Mouse (Mus musculus) midbrain, postnatal 0 days (tissue): Measurements from ENCODE around the gene E2f1. TPM values are rescaled to one million over a fixed set of nuclear protein-coding genes. Genes with fewer than 3 reads are reported as not detected.
A peak's percentile ranks its signal among the peaks of the same experiment; 100 is the strongest.

ENCODE experiments used
- ATAC-seq: fragments of 200-750 bp; cut with Nextera tagmentation; 2 replicates; pipeline ENCODE4 v1.8.0; 2017; ENCODE audit warnings: moderate number of reproducible peaks, mild to moderate bottlenecking, moderate TSS enrichment, moderate library complexity; ENCODE audit not compliant: low FRiP score
- DNase-seq: peaks from one replicate; pipeline ENCODE4 v3.0.0-alpha.2; 2015; ENCODE audit warnings: low spot score
- H3K27ac ChIP-seq: fragments of 300-500 bp; sonication (generic); 2 replicates; pipeline ENCODE4 v1.5.1; 2014; ENCODE audit warnings: low read depth, mild to moderate bottlenecking, low read length, mixed read lengths
- H3K27me3 ChIP-seq: fragments of 300-500 bp; sonication (generic); 2 replicates; pipeline ENCODE4 v1.6.1; 2014; ENCODE audit warnings: low read length, control low read depth, mixed read lengths; ENCODE audit not compliant: insufficient read depth
- H3K36me3 ChIP-seq: fragments of 300-500 bp; sonication (generic); 2 replicates; pipeline ENCODE4 v1.6.1; 2014; ENCODE audit warnings: low read length, control low read depth, mixed read lengths; ENCODE audit not compliant: insufficient read depth
- H3K4me1 ChIP-seq: fragments of 300-500 bp; sonication (generic); 2 replicates; pipeline ENCODE4 v1.6.1; 2014; ENCODE audit warnings: mild to moderate bottlenecking, control low read depth, antibody characterized with exemption, low read length, mixed read lengths; ENCODE audit not compliant: insufficient read depth
- H3K4me2 ChIP-seq: fragments of 300-500 bp; sonication (generic); 2 replicates; pipeline ENCODE4 v1.6.1; 2014; ENCODE audit warnings: low read depth, mild to moderate bottlenecking, low read length, mixed read lengths; ENCODE audit not compliant: poor library complexity, severe bottlenecking
- H3K4me3 ChIP-seq: fragments of 300-500 bp; sonication (generic); 2 replicates; pipeline ENCODE4 v1.5.1; 2014; ENCODE audit warnings: low read depth, mild to moderate bottlenecking, low read length, moderate library complexity
- H3K9ac ChIP-seq: fragments of 300-500 bp; sonication (generic); replicated peaks from 2 replicates; pipeline ENCODE4 v1.6.1; 2014; ENCODE audit warnings: mild to moderate bottlenecking, low read length, moderate library complexity, mixed read lengths; ENCODE audit not compliant: poor library complexity, severe bottlenecking
- H3K9me3 ChIP-seq: fragments of 300-500 bp; sonication (generic); 2 replicates; pipeline ENCODE4 v1.6.1; 2016; ENCODE audit warnings: low read length, control low read depth
- CTCF ChIP-seq: IDR thresholded peaks from 2 replicates; pipeline ENCODE4 v1.5.1; 2016; ENCODE audit warnings: antibody characterized with exemption, mild to moderate bottlenecking
- WGBS: fragments of 180-500 bp; shearing (Covaris S2); extraction: QIAGEN DNeasy Blood & Tissue Kit; methylation state at CpG from one replicate; pipeline ENCODE4 v1.1.7; 2014; 5-methylcytosine and 5-hydroxymethylcytosine counted together
- polyA plus RNA-seq: library from polyadenylated mRNA; unstranded; fragments of >200 nt; fragmentation: Nextera tagmentation; extraction: Ambion mirVana; gene quantifications from 2 replicates; pipeline ENCODE4 v1.2.1, GENCODE M21; 2015
- total RNA-seq: library from RNA; depleted of rRNA; stranded (reverse); fragments of >200 nt; gene quantifications from 2 replicates; pipeline ENCODE4 v1.2.3, GENCODE M21; 2014

Gene E2f1
- total and polyA plus RNA-seq, 2 experiments from 2014 or later, result 2.0 to 2.1 TPM

GRCm38 (mm10) chr2:154609050-154609767, 39.5 kb upstream of the E2f1 start:
- no peak overlapping the region for H3K4me3 ChIP-seq
- H3K27ac ChIP-seq, result no peak overlapping the region
- ATAC-seq, result no peak
- WGBS, result 73% methylated on average over 10 of the region's 10 CpGs
- H3K9me3 ChIP-seq, result no peaks in the 10 kb centered on the region
- no peaks in the 10 kb centered on the region for H3K36me3 ChIP-seq
- no peaks in the 10 kb centered on the region for H3K4me1 ChIP-seq
- H3K4me2 ChIP-seq, result no peak overlapping the region
- no peak for TF ChIP-seq CTCF
- H3K9ac ChIP-seq, result no peak overlapping the region
- H3K27me3 ChIP-seq, result no peaks in the 10 kb centered on the region
- DNase-seq, result no peak

GRCm38 (mm10) chr2:154606965-154607364, 37.3 kb upstream of the E2f1 start:
- ATAC-seq, result no peak
- DNase-seq, result no peak

GRCm38 (mm10) chr2:154604156-154604555, 34.5 kb upstream of the E2f1 start:
- TF ChIP-seq CTCF, result no peak
- H3K9me3 ChIP-seq, result no peaks in the 10 kb centered on the region
- no peak for ATAC-seq
- peaks cover 8% of the 10 kb centered on the region; the same call in 1 of the 2 replicates for H3K4me1 ChIP-seq
- peak overlapping the region; percentile 76 for H3K4me3 ChIP-seq
- no peaks in the 10 kb centered on the region for H3K27me3 ChIP-seq
- DNase-seq, result no peak
- H3K9ac ChIP-seq, result no peak overlapping the region
- no peak overlapping the region for H3K27ac ChIP-seq
- 41% methylated on average over 7 of the region's 7 CpGs for WGBS
- no peaks in the 10 kb centered on the region for H3K36me3 ChIP-seq
- peak overlapping the region; percentile 81 for H3K4me2 ChIP-seq

More at GRCm38 (mm10) chr2:154606965-154607364, 37.3 kb upstream of the E2f1 start:
- H3K9me3 ChIP-seq, result no peaks in the 10 kb centered on the region
- 90% methylated on average over 1 of the region's 1 CpGs for WGBS
- no peaks in the 10 kb centered on the region for H3K27me3 ChIP-seq
- TF ChIP-seq CTCF, result no peak
- H3K36me3 ChIP-seq, result no peaks in the 10 kb centered on the region
- H3K9ac ChIP-seq, result no peak overlapping the region
- peaks cover 8% of the 10 kb centered on the region; the same call in 1 of the 2 replicates for H3K4me1 ChIP-seq
- H3K4me2 ChIP-seq, result no peak overlapping the region
- H3K4me3 ChIP-seq, result no peak overlapping the region
- H3K27ac ChIP-seq, result no peak overlapping the region

GRCm38 (mm10) chr2:154603638-154604153, 34.0 kb upstream of the E2f1 start, which contains the start of gene Pxmp4:
Gene Pxmp4, minus strand, starts transcription at chr2:154603708.
- Histone ChIP-seq H3K9me3 (no peaks in the 10 kb centered on the region), H3K4me1 (peaks cover 8% of the 10 kb centered on the region; the same call in 1 of the 2 replicates), H3K27me3 (no peaks in the 10 kb centered on the region), H3K4me2 (peak within 1 kb of the TSS; percentile 81), H3K4me3 (peak within 1 kb of the TSS; percentile 76), H3K36me3 (no peaks in the 10 kb centered on the region), H3K9ac (peak within 1 kb of the TSS; percentile 77), H3K27ac (peak within 1 kb of the TSS; percentile 55; the same call in 1 of the 2 replicates)
- ATAC-seq, result peak; percentile 100
- WGBS, result 0% methylated on average over 13 of the region's 13 CpGs
- peak; percentile 98 for DNase-seq
- no peak for TF ChIP-seq CTCF

GRCm38 (mm10) chr2:154603007-154603637, 33.4 kb upstream of the E2f1 start:
- Histone ChIP-seq H3K4me1 (peaks cover 8% of the 10 kb centered on the region; the same call in 1 of the 2 replicates), H3K9me3 (no peaks in the 10 kb centered on the region), H3K36me3 (no peaks in the 10 kb centered on the region), H3K4me3 (peak overlapping the region; percentile 76), H3K27ac (peak overlapping the region; percentile 55; the same call in 1 of the 2 replicates), H3K27me3 (no peaks in the 10 kb centered on the region), H3K4me2 (peak overlapping the region; percentile 81), H3K9ac (peak overlapping the region; percentile 77)
- ATAC-seq, result peak; percentile 59
- no peak for DNase-seq
- 20% methylated on average over 22 of the region's 22 CpGs for WGBS
- no peak for TF ChIP-seq CTCF

- no peak overlapping the region for H3K27ac ChIP-seq
- no peak for TF ChIP-seq CTCF
- DNase-seq, result no peak
- H3K4me2 ChIP-seq, result no peak overlapping the region
- no peak overlapping the region for H3K4me3 ChIP-seq
- no peak for ATAC-seq
- no peaks in the 10 kb centered on the region for H3K27me3 ChIP-seq
- H3K9ac ChIP-seq, result no peak overlapping the region
- no peaks in the 10 kb centered on the region for H3K36me3 ChIP-seq
- WGBS, result 77% methylated on average over 3 of the region's 3 CpGs
- H3K4me1 ChIP-seq, result peaks cover 8% of the 10 kb centered on the region; the same call in 1 of the 2 replicates
- no peaks in the 10 kb centered on the region for H3K9me3 ChIP-seq
These were observed 31.6 kb upstream of the E2f1 start for GRCm38 (mm10) chr2:154601324-154601723.
